Mouse (Mus musculus) urinary bladder, adult 18-20 months (tissue): ENCODE data around the gene Il2rb.

Source experiments
- DNase-seq, 2 experiments: peaks; one replicate each; pipeline ENCODE4 v3.0.0; 2022; ENCODE audit warnings: low spot score in 2 of 2, mixed read lengths in 2 of 2

Il2rb gene

DNA sequence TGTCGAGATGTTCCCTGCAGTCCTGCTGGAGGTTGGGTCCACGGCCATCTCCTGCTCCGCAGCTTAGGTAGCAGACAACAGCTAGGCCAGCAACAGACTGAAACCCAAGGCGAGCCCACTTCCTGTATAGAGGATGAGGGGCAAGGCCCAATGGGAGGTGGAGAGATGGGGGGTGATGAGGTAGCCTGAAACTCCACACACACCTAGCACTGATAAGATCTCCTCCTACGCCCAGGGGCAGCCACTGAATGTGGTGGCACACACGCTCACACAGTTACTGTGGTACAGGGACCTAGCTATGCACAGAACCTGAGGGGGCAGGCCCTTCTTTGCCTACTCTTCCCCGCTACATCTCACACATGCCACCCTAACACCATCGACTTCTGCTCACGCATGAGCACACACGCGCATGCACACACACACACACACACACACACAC, at the start of gene Il2rb:
Il2rb (minus strand) TSS at position 304 of the 439 bp plus-strand sequence.
- no peak for DNase-seq

GRCm38 (mm10) chr15:78544561-78545001, 49.5 kb upstream of the Il2rb start, which contains the start of gene Sstr3:
Gene Sstr3, minus strand, starts transcription at chr15:78544685.
- DNase-seq: no peak

DNA sequence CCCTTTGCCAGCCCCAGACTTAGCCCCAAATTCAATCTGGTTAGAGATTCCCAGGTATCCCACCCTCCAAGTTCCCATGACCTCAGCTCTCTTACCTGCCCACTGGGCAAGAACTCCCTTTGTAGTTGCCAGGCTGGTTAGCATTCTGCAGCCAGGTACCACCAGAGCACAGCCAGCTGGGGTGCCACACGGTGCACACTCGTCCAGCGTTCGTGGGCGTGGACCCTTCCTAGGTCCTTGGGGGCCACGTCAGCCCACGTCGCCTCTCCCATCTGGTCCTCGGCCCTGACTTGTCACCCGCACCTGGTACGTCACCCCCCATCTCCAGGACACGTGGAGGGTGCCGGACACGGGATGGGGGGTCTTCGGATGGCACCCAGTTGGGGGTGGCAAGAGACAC, 49.0 kb upstream of the Il2rb start:
- DNase-seq: no peak

GRCm38 (mm10) chr15:78542767-78543303, 47.8 kb upstream of the Il2rb start:
- no peak for DNase-seq

DNA sequence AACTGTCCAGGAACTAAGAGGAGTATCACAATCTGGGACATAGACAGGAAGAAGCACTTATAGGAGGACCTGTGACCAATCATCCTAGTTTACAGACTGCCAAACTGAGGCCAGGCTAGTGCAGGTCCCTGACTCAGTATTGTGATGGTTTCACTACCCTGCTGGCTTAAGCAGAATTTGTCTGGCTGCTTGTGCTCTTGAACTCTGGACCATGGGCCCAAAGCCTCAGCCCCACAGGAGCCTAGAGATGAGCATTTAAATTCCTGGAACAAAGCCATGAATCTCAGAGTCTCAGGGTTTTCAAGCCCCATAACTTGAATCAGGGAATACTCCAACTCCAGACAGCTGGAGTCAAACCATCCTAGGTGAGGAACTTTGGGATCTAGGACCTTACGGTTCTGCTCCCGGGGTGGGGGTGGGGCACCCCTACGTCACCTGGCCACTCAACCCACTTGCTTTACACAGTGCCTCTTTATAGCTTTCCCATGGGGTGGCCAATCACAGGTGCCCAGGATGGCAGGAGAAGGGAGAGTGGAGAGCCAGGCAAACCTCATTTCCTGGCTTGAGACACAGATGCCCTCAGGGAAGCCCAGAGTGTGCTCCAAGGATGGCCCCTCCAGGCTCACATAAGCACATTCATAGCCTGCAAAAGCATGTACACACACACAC, 47.2 kb upstream of the Il2rb start:
- no peak for DNase-seq

GRCm38 (mm10) chr15:78541606-78542005, 46.5 kb upstream of the Il2rb start:
- DNase-seq: no peak

GRCm38 (mm10) chr15:78541036-78541435, 46.0 kb upstream of the Il2rb start:
- no peak for DNase-seq

GRCm38 (mm10) chr15:78535723-78536421, 40.8 kb upstream of the Il2rb start:
- DNase-seq: no peak

DNA sequence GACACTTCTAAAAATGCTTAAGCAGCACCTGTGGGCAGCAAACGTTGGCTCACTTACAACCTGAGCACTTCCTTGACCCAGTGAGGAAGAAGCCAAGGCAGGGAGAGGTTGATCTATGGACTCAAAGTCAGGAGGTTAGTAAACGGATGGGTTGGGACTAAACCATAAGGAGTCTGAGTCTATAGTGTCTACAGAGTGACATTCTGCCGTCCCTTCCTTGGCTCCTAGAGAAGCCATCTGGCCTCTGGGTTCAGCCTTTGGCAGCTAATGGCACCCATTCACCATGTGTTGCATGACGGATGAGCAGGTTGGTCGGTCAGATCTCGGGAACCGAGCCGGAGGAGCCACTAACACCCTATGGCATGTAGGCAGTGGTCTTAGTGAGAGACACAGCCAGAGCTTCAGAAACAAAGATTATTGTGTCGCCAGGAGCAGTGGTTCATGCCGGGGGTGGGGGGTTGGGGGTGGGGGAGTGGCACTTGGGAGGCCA, 38.3 kb upstream of the Il2rb start:
- DNase-seq: no peak

- DNase-seq: peak in 1 of 2 experiments; percentile 59
Measured at GRCm38 (mm10) chr15:78532566-78533345, 37.7 kb upstream of the Il2rb start.

DNA sequence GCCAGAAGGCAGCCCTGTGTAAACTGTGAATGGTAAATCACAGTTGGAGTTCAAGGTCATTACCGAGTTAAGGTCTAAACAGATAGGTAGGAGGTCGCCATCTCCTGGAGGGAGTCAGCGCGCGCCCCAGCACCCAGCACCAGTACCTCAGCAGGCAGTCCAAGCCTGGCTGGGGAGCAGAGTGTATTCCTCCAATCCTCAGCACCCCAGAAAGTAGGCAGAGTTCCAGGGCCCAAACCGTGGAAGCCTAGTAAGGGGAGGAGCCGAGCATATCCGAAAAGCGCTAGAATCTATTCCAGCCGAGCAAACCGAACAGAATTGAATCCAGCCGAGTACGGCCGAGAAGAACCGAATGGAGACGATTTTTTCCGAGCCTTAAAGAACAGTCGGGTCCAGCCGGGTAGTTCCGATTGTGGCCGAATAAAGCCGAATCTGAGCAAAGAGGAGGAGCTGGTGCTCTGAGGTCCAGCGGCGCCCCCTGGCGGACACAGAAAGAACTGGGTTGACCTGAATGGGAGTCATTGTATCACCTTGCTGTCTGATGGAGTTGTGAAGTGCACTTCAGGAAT, 36.9 kb upstream of the Il2rb start:
- DNase-seq: peak; percentile 92 to 96

DNA sequence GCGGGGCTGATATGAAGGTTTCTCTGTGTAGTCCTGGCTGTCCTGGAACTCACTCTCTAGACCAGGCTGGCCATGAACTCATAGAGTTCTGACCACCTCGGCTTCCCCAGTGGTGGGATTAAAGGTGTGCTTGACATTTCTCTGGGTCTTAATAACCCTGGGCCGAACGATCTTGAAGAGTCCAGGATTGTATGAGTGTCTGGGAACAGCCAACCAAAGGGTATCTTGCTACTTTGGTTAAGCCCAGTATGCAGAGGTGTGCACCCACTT, 36.3 kb upstream of the Il2rb start:
- no peak for DNase-seq

DNA sequence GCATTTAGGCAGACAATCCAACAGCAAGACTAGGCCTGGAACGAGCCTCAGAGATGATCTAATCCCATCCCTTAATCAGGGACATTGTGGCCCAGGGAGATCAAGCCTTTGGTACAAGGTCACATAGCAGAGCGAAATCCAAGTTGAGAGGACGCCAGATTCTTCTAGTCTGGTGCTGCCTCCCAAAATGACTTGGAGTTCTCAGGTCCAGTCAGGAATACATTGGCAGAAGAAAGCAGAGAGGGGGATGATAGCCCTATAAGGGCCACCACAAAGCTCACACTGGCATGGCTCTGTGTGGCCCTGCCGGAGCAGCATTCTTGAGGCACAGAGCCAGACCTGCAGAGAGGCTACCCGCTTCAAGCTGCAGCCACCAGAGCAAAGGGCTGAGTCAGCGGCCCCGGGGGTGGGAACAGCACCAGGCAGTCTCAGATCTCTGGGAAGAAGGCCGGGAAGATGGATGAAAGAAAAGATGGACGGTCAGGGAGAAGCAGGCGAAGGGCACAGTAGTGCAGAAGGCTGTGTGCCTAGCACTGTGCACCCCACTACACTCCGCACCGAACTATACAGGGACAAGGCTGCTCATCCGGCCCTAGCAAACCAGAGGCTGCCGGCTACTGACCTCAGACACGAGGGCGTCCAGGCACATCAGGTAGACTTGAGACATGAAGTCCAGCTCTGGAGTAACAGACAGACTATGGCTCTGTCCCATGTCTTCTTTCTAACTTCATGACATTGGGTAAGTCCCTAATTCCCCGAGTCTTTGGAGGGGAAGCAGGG, 35.8 kb upstream of the Il2rb start, which contains the start of gene C1qtnf6:
C1qtnf6 (minus strand) TSS at position 746 of the 780 bp plus-strand sequence.
- DNase-seq: peak in 1 of 2 experiments; percentile 54

DNA sequence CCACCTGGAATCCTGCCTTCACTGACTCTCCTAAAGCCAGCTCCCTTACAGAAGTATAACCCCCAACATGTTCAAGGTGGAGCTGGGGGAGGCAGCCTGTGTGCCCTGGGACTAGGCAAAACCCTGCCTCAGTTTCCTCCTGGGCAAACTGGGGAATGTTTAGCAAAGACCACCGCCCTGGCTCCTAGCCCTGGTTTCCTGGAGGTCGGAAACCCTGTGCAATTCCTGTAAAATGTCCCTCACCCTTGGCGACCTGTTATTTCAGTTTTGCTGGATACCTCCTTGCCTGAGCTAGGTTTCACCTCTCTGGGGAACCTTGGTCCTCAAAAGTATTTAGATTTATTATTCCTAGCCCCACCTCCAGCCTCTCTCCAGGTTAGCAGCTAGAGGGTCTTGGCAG, 35.1 kb upstream of the Il2rb start:
- no peak for DNase-seq

GRCm38 (mm10) chr15:78529428-78529990, 34.4 kb upstream of the Il2rb start:
- DNase-seq: peak in 1 of 2 experiments; percentile 54

DNA sequence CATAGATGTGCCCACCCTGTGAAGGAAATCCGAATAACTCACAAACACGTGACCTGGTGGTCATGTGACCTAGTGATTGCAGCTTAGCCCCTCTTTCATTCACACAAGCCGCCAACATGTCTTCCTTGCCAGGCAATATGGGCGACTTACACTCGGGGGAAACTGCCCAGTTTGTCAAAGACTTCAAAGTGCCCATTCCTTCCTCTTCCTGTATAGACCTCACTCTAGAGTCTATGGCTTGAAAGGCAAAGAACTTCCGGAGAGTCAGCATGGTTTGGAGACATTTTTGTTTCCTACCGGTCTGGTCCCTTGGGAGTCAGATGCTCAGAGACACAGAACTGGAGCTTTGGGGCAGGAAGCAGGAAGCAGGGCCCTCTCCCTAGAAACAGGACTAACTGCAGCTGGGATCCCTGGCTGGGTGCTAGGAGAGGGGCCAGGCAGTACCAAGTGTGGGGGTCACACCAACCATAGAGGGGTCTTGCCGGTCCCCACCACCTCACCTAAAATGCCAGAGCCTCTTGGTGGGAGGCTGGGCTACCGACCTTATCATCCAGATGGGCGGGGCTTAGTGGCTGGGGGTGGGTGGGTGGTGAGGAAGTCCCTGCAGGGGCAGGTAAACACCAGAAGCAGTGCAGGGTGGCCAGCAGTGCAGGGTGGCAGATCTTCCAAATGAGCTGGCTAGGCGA, 33.8 kb upstream of the Il2rb start:
- no peak for DNase-seq

- DNase-seq: no peak
Measured at GRCm38 (mm10) chr15:78527973-78528372, 32.9 kb upstream of the Il2rb start.

DNA sequence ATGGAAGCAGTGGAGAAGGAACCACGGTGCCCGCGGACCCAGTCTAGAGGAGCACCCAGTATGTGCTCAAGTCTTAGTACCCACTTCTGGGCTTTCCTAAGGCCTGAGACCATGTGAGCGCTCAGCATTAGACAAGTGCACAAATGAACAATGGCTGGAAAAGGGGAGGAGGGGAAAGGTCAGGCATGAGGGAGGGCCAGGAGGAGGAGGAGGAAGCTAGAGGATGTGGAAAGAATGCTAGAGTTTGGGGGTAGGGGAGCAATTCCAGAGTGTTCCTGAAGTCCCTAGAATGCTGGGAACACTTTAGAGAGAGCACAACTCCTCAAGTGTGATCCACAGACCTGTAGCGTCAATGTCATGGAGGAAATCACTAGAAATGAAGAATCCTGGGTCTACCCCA, 29.1 kb upstream of the Il2rb start:
- DNase-seq: no peak

GRCm38 (mm10) chr15:78521892-78522291, 26.8 kb upstream of the Il2rb start:
- DNase-seq: no peak

GRCm38 (mm10) chr15:78521331-78521730, 26.3 kb upstream of the Il2rb start:
- DNase-seq: no peak
